Mouse (Mus musculus) kidney, adult 2 months (tissue): ENCODE measurements around the gene Tpp2.

Experiments used
- CTCF ChIP-seq: fragments of 200-500 bp; conservative IDR thresholded peaks from 2 replicates; pipeline ENCODE4 v1.5.1; 2011; ENCODE audit warnings: low read depth, mild to moderate bottlenecking, control low read depth, low read length, moderate library complexity, mixed read lengths; ENCODE audit not compliant: insufficient read depth, insufficient read length
- POLR2A ChIP-seq: fragments of 200-500 bp; IDR thresholded peaks from one replicate; pipeline ENCODE4 v1.6.1; 2011; ENCODE audit warnings: low read depth, low read length, control low read depth

- no peak for TF ChIP-seq CTCF
- TF ChIP-seq POLR2A = no peak
These were observed 37.6 kb downstream of the Tpp2 start for GRCm38 (mm10) chr1:43971089-43971488.
